Mouse (Mus musculus) cortical plate, adult 2 months (tissue): ENCODE results near the gene Hspa1b. TPM values are rescaled to one million over a fixed set of nuclear protein-coding genes. Genes with fewer than 3 reads are reported as not detected.
"Not testable (repeated sequence)": the region's sequence is repeated elsewhere in the genome, so short reads cannot be mapped to it uniquely, and the experiment has no call there.

Source experiments
- H3K27ac ChIP-seq: fragments of 200-500 bp; 2 replicates; pipeline ENCODE4 v1.5.1; 2012; ENCODE audit warnings: low read length, control low read depth, inconsistent platforms; ENCODE audit not compliant: insufficient read depth
- H3K4me1 ChIP-seq: fragments of 200-500 bp; 2 replicates; pipeline ENCODE4 v1.6.1; 2011; ENCODE audit warnings: low read length; ENCODE audit not compliant: control insufficient read depth, insufficient read depth
- H3K4me3 ChIP-seq: fragments of 200-500 bp; 2 replicates; pipeline ENCODE4 v1.5.1; 2011; ENCODE audit warnings: mild to moderate bottlenecking, low read length, control low read depth; ENCODE audit not compliant: insufficient read depth
- CTCF ChIP-seq: fragments of 200-500 bp; IDR thresholded peaks from 2 replicates; pipeline ENCODE4 v1.5.1; 2011; ENCODE audit warnings: mild to moderate bottlenecking, control low read depth, low read length; ENCODE audit not compliant: insufficient read depth; ENCODE audit errors: extremely low read depth
- POLR2A ChIP-seq: fragments of 200-500 bp; IDR thresholded peaks from 2 replicates; pipeline ENCODE4 v1.6.1; 2011; ENCODE audit warnings: mild to moderate bottlenecking, low read length, control low read depth; ENCODE audit not compliant: insufficient read depth; ENCODE audit errors: extremely low read depth
- polyA plus RNA-seq: library from polyadenylated mRNA; depleted of rRNA; stranded (reverse); fragments of >200 nt; gene quantifications from 2 replicates; pipeline ENCODE4 v1.2.3, GENCODE M21; 2012

The Hspa1b gene
- polyA plus RNA-seq, 1 experiment: 8.4 TPM

- TF ChIP-seq POLR2A (peak; percentile 22; the same call in 1 of the 2 replicates), CTCF (no peak)
- peak within 1 kb of the TSS; percentile 94 for H3K4me3 ChIP-seq
- peak within 1 kb of the TSS; percentile 100 for H3K27ac ChIP-seq
- H3K4me1 ChIP-seq: peaks cover 4% of the 10 kb centered on the region; the same call in 1 of the 2 replicates
Measured at GRCm38 (mm10) chr17:35000717-35001451, 41.8 kb upstream of the Hspa1b start, which contains the start of gene Vars. Gene Vars (plus strand): TSS chr17:35000987.

- not testable (repeated sequence) for H3K4me1 ChIP-seq, H3K27ac ChIP-seq
- H3K4me3 ChIP-seq: peak overlapping the region; percentile 94
Measured at GRCm38 (mm10) chr17:34999871-35000716, 41.1 kb upstream of the Hspa1b start.

- TF ChIP-seq CTCF (no peak), POLR2A (no peak)
- H3K4me3 ChIP-seq: no peak overlapping the region
Measured at GRCm38 (mm10) chr17:34998526-34999430, 39.7 kb upstream of the Hspa1b start.

GRCm38 (mm10) chr17:34997142-34997483, 38.1 kb upstream of the Hspa1b start:
- TF ChIP-seq POLR2A: no peak
- no peak for TF ChIP-seq CTCF
- no peak overlapping the region for H3K4me3 ChIP-seq
- no peak overlapping the region for H3K27ac ChIP-seq
- H3K4me1 ChIP-seq: no peaks in the 10 kb centered on the region; the same call in 1 of the 2 replicates

More at GRCm38 (mm10) chr17:34998526-34999430, 39.7 kb upstream of the Hspa1b start:
- Histone ChIP-seq H3K27ac (no peak overlapping the region), H3K4me1 (peaks cover 4% of the 10 kb centered on the region; the same call in 1 of the 2 replicates)

- Histone ChIP-seq H3K4me3 (no peak overlapping the region), H3K27ac (no peak overlapping the region), H3K4me1 (no peaks in the 10 kb centered on the region)
- no peak for TF ChIP-seq CTCF
- TF ChIP-seq POLR2A: no peak
Measured at GRCm38 (mm10) chr17:34996411-34997141, 37.5 kb upstream of the Hspa1b start.

GRCm38 (mm10) chr17:34995927-34996326, 36.9 kb upstream of the Hspa1b start:
- H3K27ac ChIP-seq, H3K4me3 ChIP-seq, H3K4me1 ChIP-seq: not testable (repeated sequence)

GRCm38 (mm10) chr17:34995192-34995591, 36.2 kb upstream of the Hspa1b start:
- not testable (repeated sequence) for H3K4me3 ChIP-seq, H3K4me1 ChIP-seq, H3K27ac ChIP-seq

- TF ChIP-seq CTCF (no peak), POLR2A (no peak)
- Histone ChIP-seq H3K27ac (no peak overlapping the region), H3K4me3 (no peak overlapping the region), H3K4me1 (no peaks in the 10 kb centered on the region)
Measured at GRCm38 (mm10) chr17:34994751-34995150, 35.7 kb upstream of the Hspa1b start.

GRCm38 (mm10) chr17:34984218-34984617, 25.2 kb upstream of the Hspa1b start:
- Histone ChIP-seq H3K4me3 (no peak overlapping the region), H3K4me1 (no peaks in the 10 kb centered on the region), H3K27ac (no peak overlapping the region)
- TF ChIP-seq POLR2A (no peak), CTCF (peak; percentile 40; the same call in 1 of the 2 replicates)

- TF ChIP-seq POLR2A (no peak), CTCF (no peak)
- Histone ChIP-seq H3K4me3 (peak overlapping the region; percentile 62), H3K27ac (no peak overlapping the region), H3K4me1 (no peaks in the 10 kb centered on the region)
Measured at GRCm38 (mm10) chr17:34982328-34982727, 23.3 kb upstream of the Hspa1b start.
